Mouse (Mus musculus): ENCODE data around the gene Rhbdd3. TPM values are rescaled to one million over a fixed set of nuclear protein-coding genes. Genes with fewer than 3 reads are reported as not detected.
A peak's percentile ranks its signal among the peaks of the same experiment; 100 is the strongest.
"Not testable (repeated sequence)": the region's sequence is repeated elsewhere in the genome, so short reads cannot be mapped to it uniquely, and the experiment has no call there.

Gene Rhbdd3
- polyA plus RNA-seq, 1 experiment: 18.4 TPM

DNA sequence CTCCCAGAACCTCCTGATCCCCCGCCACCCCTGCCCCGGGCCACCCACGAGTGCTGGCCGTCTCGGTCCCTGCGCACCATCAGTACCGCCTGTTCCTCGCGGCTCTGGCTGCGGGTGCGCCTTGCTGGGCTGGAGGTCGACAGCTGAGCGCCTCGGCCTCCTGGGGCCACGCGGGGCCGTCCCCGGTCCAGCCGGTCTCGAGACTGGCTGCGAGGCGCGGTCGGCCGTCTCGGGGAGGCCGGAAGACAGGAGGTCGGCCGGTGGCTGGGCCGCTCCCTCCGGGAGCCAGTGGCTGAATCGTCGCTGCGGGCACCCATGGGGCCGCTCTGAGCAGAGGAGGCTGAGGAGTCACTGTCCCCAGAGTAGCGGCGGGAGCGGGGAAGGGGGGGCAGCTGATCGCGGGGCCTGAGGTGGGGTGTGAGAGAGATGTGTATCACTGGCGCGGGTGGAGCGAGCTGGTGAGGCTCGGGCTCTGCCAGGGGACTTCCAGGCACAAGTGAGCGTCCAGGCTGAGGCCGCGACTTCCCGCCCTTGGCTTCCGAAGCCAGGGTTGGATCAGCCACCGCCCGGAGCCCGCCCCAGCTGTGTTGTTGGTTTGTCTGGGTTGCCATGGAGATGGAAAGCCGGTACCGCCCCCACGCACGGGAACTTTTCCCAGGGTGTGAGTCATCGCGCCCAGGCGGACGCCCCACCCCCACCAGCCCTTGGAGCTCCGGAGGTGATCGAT, 37.1 kb upstream of the Rhbdd3 start:
- peak overlapping the region; percentile 41 for H3K4me3 ChIP-seq (ENCODE audit: insufficient read depth, low read depth, low read length)
- H3K4me1 ChIP-seq (ENCODE audit: control insufficient read depth, insufficient read depth, insufficient read length, low read length): peaks cover 28% of the 10 kb centered on the region
- H3K27ac ChIP-seq (replicated peaks; ENCODE audit: low read depth, low read length): no peak overlapping the region

DNA sequence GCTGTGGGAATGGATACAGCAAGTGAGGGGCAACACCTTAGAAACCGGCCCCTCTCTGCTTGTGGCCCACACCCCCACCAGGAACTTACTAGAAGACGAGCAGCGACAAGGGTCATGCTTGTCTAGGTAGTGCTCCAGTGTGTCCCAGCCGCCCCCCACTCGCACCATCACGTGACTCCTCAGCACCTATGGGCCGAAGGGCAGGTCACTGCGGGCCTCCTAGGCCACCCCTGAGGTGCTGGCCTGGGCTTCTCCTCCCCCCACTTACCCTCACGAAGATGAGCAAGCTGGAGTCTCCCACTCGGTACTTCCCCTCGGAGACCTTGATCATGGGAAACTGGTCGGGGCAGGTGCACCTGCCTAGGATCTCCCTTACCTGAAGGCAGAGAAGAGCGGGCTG, 36.4 kb upstream of the Rhbdd3 start:
- H3K27ac ChIP-seq (replicated peaks; ENCODE audit: low read depth, low read length): no peak overlapping the region
- H3K4me3 ChIP-seq (ENCODE audit: insufficient read depth, low read depth, low read length): peak overlapping the region; percentile 41
- peaks cover 28% of the 10 kb centered on the region for H3K4me1 ChIP-seq (ENCODE audit: control insufficient read depth, insufficient read depth, insufficient read length, low read length)

DNA sequence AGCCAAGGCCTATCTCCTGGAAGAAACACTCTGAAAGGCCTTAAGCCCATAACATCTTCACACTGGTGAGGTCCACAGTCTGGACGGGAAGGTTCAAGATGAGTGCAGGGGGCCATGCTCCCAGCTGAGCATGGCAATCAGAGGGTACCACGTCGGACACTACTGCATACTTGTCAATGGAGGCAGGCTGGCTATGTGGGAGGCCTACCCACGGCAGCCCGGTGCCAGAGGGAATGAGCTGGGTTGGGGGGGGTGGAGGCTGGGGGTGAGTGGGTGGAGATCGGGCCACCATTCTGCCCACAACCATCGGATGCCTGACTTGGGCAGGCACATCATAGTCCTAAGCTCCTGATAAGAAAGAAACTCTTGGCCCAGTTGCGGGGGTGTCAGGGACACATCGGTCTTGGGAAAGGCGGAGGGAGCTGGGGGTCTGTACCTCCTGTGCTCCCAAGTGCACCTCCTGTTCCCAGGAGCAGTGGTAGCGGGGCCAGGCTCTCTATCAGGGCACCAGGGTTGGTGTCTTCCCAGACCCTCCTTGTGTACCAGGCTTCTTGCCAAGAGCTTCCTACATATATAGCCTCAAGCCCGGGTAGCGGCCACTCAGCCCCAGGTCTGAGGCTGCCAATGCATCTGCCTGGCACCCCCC, 35.7 kb upstream of the Rhbdd3 start:
- no peak overlapping the region for H3K27ac ChIP-seq (replicated peaks; ENCODE audit: low read depth, low read length)
- H3K4me1 ChIP-seq (ENCODE audit: control insufficient read depth, insufficient read depth, insufficient read length, low read length): peaks cover 28% of the 10 kb centered on the region
- peak overlapping the region; percentile 41 for H3K4me3 ChIP-seq (ENCODE audit: insufficient read depth, low read depth, low read length)

GRCm38 (mm10) chr11:5063561-5064281, 35.0 kb upstream of the Rhbdd3 start:
- Histone ChIP-seq H3K27ac (replicated peaks; ENCODE audit: low read depth, low read length) (no peak overlapping the region), H3K4me3 (ENCODE audit: insufficient read depth, low read depth, low read length) (peak overlapping the region; percentile 81), H3K4me1 (ENCODE audit: control insufficient read depth, insufficient read depth, insufficient read length, low read length) (peaks cover 26% of the 10 kb centered on the region)

DNA sequence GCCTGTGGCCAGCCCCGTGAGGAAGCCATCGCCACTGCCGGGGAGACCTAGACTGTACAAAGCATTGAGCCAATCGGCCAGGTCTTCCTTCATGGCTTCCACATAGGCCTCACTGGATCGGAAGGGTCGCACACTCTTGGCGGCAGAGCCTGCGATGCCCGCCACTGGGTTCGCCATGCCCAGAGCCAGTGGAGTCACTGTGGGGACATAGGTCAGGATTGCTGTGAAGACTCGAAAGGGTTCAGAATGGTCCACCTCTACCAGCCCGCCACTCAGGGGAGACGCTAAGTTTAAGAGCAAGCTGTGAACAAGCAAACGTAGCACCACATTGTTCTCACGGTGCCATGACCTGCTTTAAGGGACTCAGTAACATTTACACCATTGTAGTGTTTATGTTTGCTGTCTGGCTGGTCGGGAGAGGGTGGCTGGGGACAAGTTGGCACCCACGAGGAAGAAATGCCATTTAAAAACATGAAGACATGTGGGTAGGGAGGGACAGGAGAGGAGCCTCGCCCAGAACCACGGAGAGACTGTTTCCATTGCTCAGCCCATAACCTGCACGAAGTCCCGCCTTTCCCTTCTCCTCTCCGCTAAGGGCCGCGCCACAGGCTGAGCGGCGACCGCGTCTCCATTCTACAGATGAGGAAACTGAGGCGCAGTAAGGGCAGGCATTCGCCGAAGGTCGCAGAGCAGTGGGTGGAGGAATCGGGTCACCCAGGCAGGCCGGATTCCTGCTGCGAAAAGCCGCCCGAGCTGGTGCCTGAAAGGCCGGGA, 34.3 kb upstream of the Rhbdd3 start:
- peak overlapping the region; percentile 81 for H3K4me3 ChIP-seq (ENCODE audit: insufficient read depth, low read depth, low read length)
- H3K27ac ChIP-seq (replicated peaks; ENCODE audit: low read depth, low read length): peak overlapping the region; percentile 26; the same call in 1 of the 2 replicates
- peaks cover 23% of the 10 kb centered on the region for H3K4me1 ChIP-seq (ENCODE audit: control insufficient read depth, insufficient read depth, insufficient read length, low read length)

GRCm38 (mm10) chr11:5065056-5065821, 33.5 kb upstream of the Rhbdd3 start, which contains the start of gene Gas2l1:
Gene Gas2l1, minus strand, starts transcription at chr11:5065327.
- Histone ChIP-seq H3K4me1 (ENCODE audit: control insufficient read depth, insufficient read depth, insufficient read length, low read length) (peaks cover 23% of the 10 kb centered on the region), H3K4me3 (ENCODE audit: insufficient read depth, low read depth, low read length) (peak within 1 kb of the TSS; percentile 81), H3K27ac (replicated peaks; ENCODE audit: low read depth, low read length) (peak within 1 kb of the TSS; percentile 26)

- no peak overlapping the region for H3K4me3 ChIP-seq (ENCODE audit: insufficient read depth, low read depth, low read length)
- peaks cover 22% of the 10 kb centered on the region for H3K4me1 ChIP-seq (ENCODE audit: control insufficient read depth, insufficient read depth, insufficient read length, low read length)
- no peak overlapping the region for H3K27ac ChIP-seq (replicated peaks; ENCODE audit: low read depth, low read length)
These were observed 31.7 kb upstream of the Rhbdd3 start for GRCm38 (mm10) chr11:5067063-5067462.

DNA sequence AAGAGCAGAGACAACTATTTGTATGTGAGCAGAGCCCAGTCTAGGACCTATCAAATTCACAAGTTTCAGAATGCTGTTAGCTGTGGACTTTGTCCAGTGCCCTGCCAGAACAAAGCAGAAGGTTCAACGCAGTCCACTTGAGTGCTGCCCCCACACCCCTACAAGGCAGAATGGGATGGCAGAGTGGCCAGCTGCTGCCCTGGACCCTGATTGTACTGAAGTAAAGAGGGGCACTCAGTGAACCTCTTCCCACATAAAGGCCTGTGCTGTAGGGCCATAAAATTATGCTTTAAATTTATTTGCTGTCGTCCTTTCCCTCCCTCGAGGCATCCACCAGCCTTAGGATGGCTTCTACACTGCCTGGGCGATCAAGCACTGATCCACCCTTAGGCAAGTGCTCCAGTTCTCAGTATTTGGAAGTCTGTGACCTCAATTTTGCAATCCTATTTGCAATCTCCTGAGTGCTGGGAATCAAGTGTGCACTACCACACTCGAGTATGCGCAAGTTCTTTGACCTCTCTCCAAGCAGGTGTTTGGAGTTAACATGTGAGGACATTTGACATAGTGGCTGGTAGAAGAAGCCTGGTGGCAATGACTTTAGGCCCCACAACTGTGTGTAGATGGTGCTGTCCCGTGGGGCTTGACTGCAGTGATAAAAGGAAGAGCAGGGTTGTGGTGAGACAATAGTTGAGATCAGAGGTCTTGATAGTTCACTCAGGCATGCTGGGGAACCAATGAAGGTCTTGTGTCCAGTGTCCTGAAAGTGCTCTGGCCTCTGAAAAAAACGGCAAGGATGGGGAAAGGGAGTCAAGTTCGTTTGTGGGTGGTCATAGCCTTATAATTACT, 30.4 kb upstream of the Rhbdd3 start:
- Histone ChIP-seq H3K27ac (replicated peaks; ENCODE audit: low read depth, low read length) (0 out of 2 replicates have a peak overlapping the region, but pooled peaks have one; percentile 5), H3K4me1 (ENCODE audit: control insufficient read depth, insufficient read depth, insufficient read length, low read length) (peaks cover 11% of the 10 kb centered on the region), H3K4me3 (ENCODE audit: insufficient read depth, low read depth, low read length) (no peak overlapping the region)

GRCm38 (mm10) chr11:5074882-5075281, 23.8 kb upstream of the Rhbdd3 start:
- no peaks in the 10 kb centered on the region for H3K4me1 ChIP-seq (ENCODE audit: control insufficient read depth, insufficient read depth, insufficient read length, low read length)
- no peak overlapping the region for H3K27ac ChIP-seq (replicated peaks; ENCODE audit: low read depth, low read length)
- H3K4me3 ChIP-seq (ENCODE audit: insufficient read depth, low read depth, low read length): no peak overlapping the region

GRCm38 (mm10) chr11:5075760-5076159, 23.0 kb upstream of the Rhbdd3 start:
- no peak overlapping the region for H3K27ac ChIP-seq (replicated peaks; ENCODE audit: low read depth, low read length)
- no peak overlapping the region for H3K4me3 ChIP-seq (ENCODE audit: insufficient read depth, low read depth, low read length)
- no peaks in the 10 kb centered on the region for H3K4me1 ChIP-seq (ENCODE audit: control insufficient read depth, insufficient read depth, insufficient read length, low read length)

GRCm38 (mm10) chr11:5076843-5077242, 21.9 kb upstream of the Rhbdd3 start:
- not testable (repeated sequence) for H3K4me1 ChIP-seq (ENCODE audit: control insufficient read depth, insufficient read depth, insufficient read length, low read length); H3K27ac ChIP-seq (replicated peaks; ENCODE audit: low read depth, low read length); H3K4me3 ChIP-seq (ENCODE audit: insufficient read depth, low read depth, low read length)

GRCm38 (mm10) chr11:5089147-5089546, 9.6 kb upstream of the Rhbdd3 start:
- Histone ChIP-seq H3K4me3 (ENCODE audit: insufficient read depth, low read depth, low read length) (no peak overlapping the region), H3K4me1 (ENCODE audit: control insufficient read depth, insufficient read depth, insufficient read length, low read length) (0 out of 2 replicates have a peak, but pooled peaks cover under 1% of the 10 kb centered on the region), H3K27ac (replicated peaks; ENCODE audit: low read depth, low read length) (no peak overlapping the region)

DNA sequence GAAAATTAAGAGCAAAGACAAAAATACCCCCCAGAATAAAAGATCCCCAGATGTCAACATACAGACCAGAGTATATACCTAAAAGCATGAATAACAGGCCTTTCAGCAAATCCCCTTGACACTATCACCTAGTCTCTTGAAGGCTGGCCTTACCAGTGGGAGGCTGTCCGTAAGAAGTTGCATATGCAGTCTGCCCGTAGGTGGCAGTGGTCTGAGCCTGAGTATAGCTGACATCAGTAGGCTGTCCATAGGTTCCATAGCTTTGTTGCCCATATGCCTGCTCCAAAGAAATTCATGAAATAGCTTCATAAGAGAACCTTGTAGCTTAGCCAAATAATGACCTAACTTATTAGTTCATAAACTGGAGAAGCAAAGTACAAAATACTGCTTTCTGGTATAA, 7.0 kb upstream of the Rhbdd3 start:
- Histone ChIP-seq H3K4me3 (ENCODE audit: insufficient read depth, low read depth, low read length) (no peak overlapping the region), H3K4me1 (ENCODE audit: control insufficient read depth, insufficient read depth, insufficient read length, low read length) (peaks cover 6% of the 10 kb centered on the region), H3K27ac (replicated peaks; ENCODE audit: low read depth, low read length) (no peak overlapping the region)
